8 mouse cellular contexts compared by ENCODE assay signal in genomic region chr8:84902920-84903661, GRCm38 (mm10). TPM values are rescaled to one million over a fixed set of nuclear protein-coding genes. Genes with fewer than 3 reads are reported as not detected.
DNase-seq lines count a peak whose midpoint lies in the region; ATAC-seq and TF ChIP-seq lines count a peak whose summit lies in the region.

No protein-coding gene starts in this region.

- H3K27me3 ChIP-seq in embryonic facial prominence, embryonic 14.5 days (replicated peaks; ENCODE audit: control insufficient read depth, insufficient read depth, low read length), result no peaks in the 10 kb centered on the region
- H3K27me3 ChIP-seq in limb, embryonic 13.5 days, result peaks cover 8% of the 10 kb centered on the region; the same call in 1 of the 2 replicates
- peaks cover 9% of the 10 kb centered on the region for H3K27me3 ChIP-seq in midbrain, embryonic 15.5 days (replicated peaks)

- peak overlapping the region; percentile 94 for H3K4me2 ChIP-seq in embryonic facial prominence, embryonic 14.5 days (ENCODE audit: low read depth, low read length)
- peak overlapping the region; percentile 89 for H3K4me2 ChIP-seq in limb, embryonic 13.5 days (replicated peaks)
- H3K4me2 ChIP-seq in midbrain, embryonic 15.5 days, result peak overlapping the region; percentile 98

- no peaks in the 10 kb centered on the region for H3K36me3 ChIP-seq in embryonic facial prominence, embryonic 14.5 days (ENCODE audit: control insufficient read depth, insufficient read depth, low read length)
- H3K36me3 ChIP-seq in limb, embryonic 13.5 days, result no peaks in the 10 kb centered on the region
- H3K36me3 ChIP-seq in midbrain, embryonic 15.5 days (replicated peaks), result no peaks in the 10 kb centered on the region

- H3K4me1 ChIP-seq in bone marrow, adult 2 months (ENCODE audit: control insufficient read depth, insufficient read depth, low read length), result peaks cover 6% of the 10 kb centered on the region; the same call in 1 of the 2 replicates
- H3K4me1 ChIP-seq in embryonic facial prominence, embryonic 14.5 days (ENCODE audit: control insufficient read depth, insufficient read depth, low read length), result no peaks in the 10 kb centered on the region
- peaks cover 14% of the 10 kb centered on the region for H3K4me1 ChIP-seq in limb, embryonic 13.5 days
- H3K4me1 ChIP-seq in midbrain, embryonic 15.5 days, result peaks cover 13% of the 10 kb centered on the region

- under 1% methylated on average over 68 of the region's 68 CpGs for WGBS in bone marrow, adult 2 months
- WGBS in embryonic facial prominence, embryonic 14.5 days, result under 1% methylated on average over 27 of the region's 68 CpGs
- under 1% methylated on average over 68 of the region's 68 CpGs for whole genome bisulfite sequencing in limb, embryonic 13.5 days
- under 1% methylated on average over 68 of the region's 68 CpGs for whole genome bisulfite sequencing in midbrain, embryonic 15.5 days

- H3K4me3 ChIP-seq in bone marrow, adult 2 months (replicated peaks; ENCODE audit: control insufficient read depth, low read depth, low read length), result peak overlapping the region; percentile 78
- H3K4me3 ChIP-seq in embryonic facial prominence, embryonic 14.5 days (ENCODE audit: low read depth, low read length), result peak overlapping the region; percentile 60
- H3K4me3 ChIP-seq in limb, embryonic 13.5 days, result peak overlapping the region; percentile 60
- H3K4me3 ChIP-seq in midbrain, embryonic 15.5 days, result peak overlapping the region; percentile 48

- peak; percentile 68 for TF ChIP-seq CTCF in bone marrow, adult 2 months (IDR thresholded peaks at IDR 0.05; ENCODE audit: control insufficient read depth, insufficient read depth, low read length)

- peak overlapping the region; percentile 97 for H3K27ac ChIP-seq in bone marrow, adult 2 months (ENCODE audit: control insufficient read depth, insufficient read depth, low read depth, low read length, poor library complexity)
- peak overlapping the region; percentile 59; the same call in 1 of the 2 replicates for H3K27ac ChIP-seq in embryonic facial prominence, embryonic 14.5 days (replicated peaks; ENCODE audit: low read depth, low read length)
- peak overlapping the region; percentile 34; the same call in 1 of the 2 replicates for H3K27ac ChIP-seq in limb, embryonic 13.5 days
- no peak overlapping the region for H3K27ac ChIP-seq in midbrain, embryonic 15.5 days

- DNase-seq in 416B (ENCODE audit: low read depth), result peak; percentile 95
- peak; percentile 90 for DNase-seq in embryonic facial prominence, embryonic 14.5 days (ENCODE audit: low spot score)
- DNase-seq in heart, adult 8-10 months (ENCODE audit: low spot score), result peak; percentile 89
- DNase-seq in kidney, adult 9 months, result peak; percentile 97
- DNase-seq in spleen, adult 18-20 months, result peak; percentile 83 to 95

- H3K9me3 ChIP-seq in embryonic facial prominence, embryonic 14.5 days (ENCODE audit: control insufficient read depth, low read length), result no peaks in the 10 kb centered on the region
- H3K9me3 ChIP-seq in limb, embryonic 13.5 days, result no peaks in the 10 kb centered on the region
- H3K9me3 ChIP-seq in midbrain, embryonic 15.5 days, result no peaks in the 10 kb centered on the region

- peak; percentile 91 for ATAC-seq in embryonic facial prominence, embryonic 14.5 days (ENCODE audit: low read depth)
- ATAC-seq in limb, embryonic 13.5 days (ENCODE audit: low FRiP score, low read depth), result peak; percentile 87
- ATAC-seq in midbrain, embryonic 15.5 days (replicated peaks), result peak; percentile 75

- peak; percentile 31; the same call in 1 of the 2 replicates for TF ChIP-seq POLR2A in bone marrow, adult 2 months (IDR thresholded peaks at IDR 0.05; ENCODE audit: borderline replicate concordance, control insufficient read depth, low read depth, low read length)

- H3K9ac ChIP-seq in embryonic facial prominence, embryonic 14.5 days (ENCODE audit: low read depth, low read length), result peak overlapping the region; percentile 77
- H3K9ac ChIP-seq in limb, embryonic 13.5 days, result peak overlapping the region; percentile 80
- peak overlapping the region; percentile 46 for H3K9ac ChIP-seq in midbrain, embryonic 15.5 days

RNA-seq across cellular contexts. Expression of gene Klf1, which starts 1.4 kb away (rescaled TPM):
- polyA plus RNA-seq in bone marrow, adult 2 months (2011; ENCODE audit: insufficient read depth, insufficient read length, low replicate concordance, missing spikeins), result 142 and 168 TPM in 2 replicates
- polyA plus RNA-seq in embryonic facial prominence, embryonic 14.5 days (2014; fragmentation: Nextera tagmentation; extraction: Ambion mirVana), result 2.1 and 2.2 TPM in 2 replicates
- total RNA-seq in heart, adult 8-10 months (2022), result not detected
- polyA plus RNA-seq in limb, embryonic 13.5 days (2015; fragmentation: Nextera tagmentation; extraction: Ambion mirVana), result 2.4 and 4.4 TPM in 2 replicates
- 0.65 and 0.79 TPM in 2 replicates for polyA plus RNA-seq in midbrain, embryonic 15.5 days (2015; fragmentation: Nextera tagmentation; extraction: Ambion mirVana)

RNA-seq across cellular contexts. Expression of gene Dnase2a, which starts 5.3 kb away (rescaled TPM):
- 35.0 and 54.0 TPM in 2 replicates for polyA plus RNA-seq in bone marrow, adult 2 months (2011; ENCODE audit: insufficient read depth, insufficient read length, low replicate concordance, missing spikeins)
- polyA plus RNA-seq in embryonic facial prominence, embryonic 14.5 days (2014; fragmentation: Nextera tagmentation; extraction: Ambion mirVana), result 10.1 and 11.5 TPM in 2 replicates
- 10 to 100 TPM in 3 of 4 experiments, 1 to 10 TPM in 1; 7.9 to 15.7 (median 12.3) TPM for total RNA-seq in heart, adult 8-10 months (2022)
- polyA plus RNA-seq in limb, embryonic 13.5 days (2015; fragmentation: Nextera tagmentation; extraction: Ambion mirVana), result 16.4 and 18.5 TPM in 2 replicates
- polyA plus RNA-seq in midbrain, embryonic 15.5 days (2015; fragmentation: Nextera tagmentation; extraction: Ambion mirVana), result 7.1 and 7.6 TPM in 2 replicates

RNA-seq across cellular contexts. Expression of gene Gcdh, which starts 9.4 kb away (rescaled TPM):
- 19.1 and 33.0 TPM in 2 replicates for polyA plus RNA-seq in bone marrow, adult 2 months (2011; ENCODE audit: insufficient read depth, insufficient read length, low replicate concordance, missing spikeins)
- 27.3 and 33.2 TPM in 2 replicates for polyA plus RNA-seq in embryonic facial prominence, embryonic 14.5 days (2014; fragmentation: Nextera tagmentation; extraction: Ambion mirVana)
- total RNA-seq in heart, adult 8-10 months (2022), result 10 to 100 TPM; 77.8 to 99.2 (median 86.0) TPM
- polyA plus RNA-seq in limb, embryonic 13.5 days (2015; fragmentation: Nextera tagmentation; extraction: Ambion mirVana), result 41.7 and 42.1 TPM in 2 replicates
- 36.1 and 37.1 TPM in 2 replicates for polyA plus RNA-seq in midbrain, embryonic 15.5 days (2015; fragmentation: Nextera tagmentation; extraction: Ambion mirVana)

RNA-seq across cellular contexts. Expression of gene Syce2, which starts 31.2 kb away (rescaled TPM):
- polyA plus RNA-seq in bone marrow, adult 2 months (2011; ENCODE audit: insufficient read depth, insufficient read length, low replicate concordance, missing spikeins), result 32.6 and 36.7 TPM in 2 replicates
- 68.5 and 71.8 TPM in 2 replicates for polyA plus RNA-seq in embryonic facial prominence, embryonic 14.5 days (2014; fragmentation: Nextera tagmentation; extraction: Ambion mirVana)
- 1 to 10 TPM; 2.2 to 5.9 (median 4.1) TPM for total RNA-seq in heart, adult 8-10 months (2022)
- 82.7 and 92.5 TPM in 2 replicates for polyA plus RNA-seq in limb, embryonic 13.5 days (2015; fragmentation: Nextera tagmentation; extraction: Ambion mirVana)
- 18.4 and 22.0 TPM in 2 replicates for polyA plus RNA-seq in midbrain, embryonic 15.5 days (2015; fragmentation: Nextera tagmentation; extraction: Ambion mirVana)

RNA-seq across cellular contexts. Expression of gene Mast1, which starts 34.1 kb away (rescaled TPM):
- polyA plus RNA-seq in bone marrow, adult 2 months (2011; ENCODE audit: insufficient read depth, insufficient read length, low replicate concordance, missing spikeins), result not detected in 2 replicates
- polyA plus RNA-seq in embryonic facial prominence, embryonic 14.5 days (2014; fragmentation: Nextera tagmentation; extraction: Ambion mirVana), result 3.4 and 3.6 TPM in 2 replicates
- under 1 TPM; 0.06 to 0.19 (median 0.13) TPM for total RNA-seq in heart, adult 8-10 months (2022)
- 0.32 and 0.55 TPM in 2 replicates for polyA plus RNA-seq in limb, embryonic 13.5 days (2015; fragmentation: Nextera tagmentation; extraction: Ambion mirVana)
- 76.2 and 84.8 TPM in 2 replicates for polyA plus RNA-seq in midbrain, embryonic 15.5 days (2015; fragmentation: Nextera tagmentation; extraction: Ambion mirVana)

Comparison
In these comparisons a context has a peak if more than half of its experiments do, and no peak if none do; other contexts are left out.
1. RNA of gene Klf1, which starts 1.4 kb away (polyA plus RNA-seq): 142 to 168 TPM in bone marrow, adult 2 months; 2.4 to 4.4 TPM in limb, embryonic 13.5 days, 2.1 to 2.2 TPM in embryonic facial prominence, embryonic 14.5 days and 0.65 to 0.79 TPM in midbrain, embryonic 15.5 days; every median in the first group is over 10 times any median in the second.
2. Peak in every context shown above with its lines, with median percentiles within 50 percentile points of each other: DNase-seq, H3K4me3 ChIP-seq, ATAC-seq, H3K4me2 ChIP-seq and H3K9ac ChIP-seq.